Mouse (Mus musculus): ENCODE data around the gene Sspo. TPM values are rescaled to one million over a fixed set of nuclear protein-coding genes. Genes with fewer than 3 reads are reported as not detected.

Gene Sspo
- total and polyA plus RNA-seq, 3 experiments, result not detected

DNA sequence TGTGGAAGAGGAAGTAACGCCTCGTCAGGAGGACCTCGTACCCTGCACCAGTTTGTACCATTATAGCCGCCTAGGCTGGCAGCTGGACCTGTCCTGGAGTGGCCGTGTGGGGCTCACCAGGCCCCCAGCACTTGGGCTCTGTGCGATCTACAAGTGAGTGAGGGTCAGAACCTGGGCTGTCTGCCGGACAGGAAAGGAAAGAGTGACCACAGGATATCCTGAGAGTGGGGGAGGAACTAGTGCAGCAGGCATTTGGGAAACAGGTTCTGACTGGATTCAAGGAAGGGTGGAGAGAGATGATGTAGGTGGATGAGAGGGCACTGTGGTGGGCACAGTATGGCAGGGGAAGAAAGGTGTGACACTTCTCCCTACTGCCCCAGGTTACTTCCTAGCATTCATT, 498 bp downstream of the Sspo start:
- Histone ChIP-seq H3K4me3 (ENCODE audit: control insufficient read depth in 1 of 2, insufficient read depth in 1 of 2, low read depth in 2 of 2, low read length in 2 of 2) (no peak overlapping the region), H3K79me2 (ENCODE audit: control insufficient read depth, insufficient read depth, low read length, poor library complexity) (no peaks in the 10 kb centered on the region), H3K9ac (ENCODE audit: control insufficient read depth, low read depth, low read length, poor library complexity, severe bottlenecking) (no peak overlapping the region), H3K4me1 (ENCODE audit: control insufficient read depth in 1 of 2, insufficient read depth in 2 of 2, low read length in 2 of 2) (no peaks in the 10 kb centered on the region), H3K27me3 (ENCODE audit: control insufficient read depth in 1 of 2, insufficient read depth in 2 of 2, low read length in 2 of 2) (peaks cover 0 to 2% of the 10 kb centered on the region in 2 experiments; a peak in 1 of 4 replicates), H3K27ac (ENCODE audit: control insufficient read depth, low read depth, low read length) (no peak overlapping the region), H3K9me3 (replicated peaks; ENCODE audit: insufficient read depth, low read length) (no peaks in the 10 kb centered on the region), H3K36me3 (ENCODE audit: control insufficient read depth in 1 of 2, insufficient read depth in 2 of 2, low read length in 2 of 2) (no peaks in the 10 kb centered on the region)
- TF ChIP-seq ZMIZ1 (IDR thresholded peaks at IDR 0.05; ENCODE audit: low read depth, low read length) (no peak), CTCF (IDR thresholded peaks at IDR 0.05 in 2 of 3, conservative IDR thresholded peaks at IDR 0.05 in 1 of 3; ENCODE audit: control insufficient read depth in 1 of 3, insufficient read depth in 1 of 3, low read depth in 2 of 3, low read length in 3 of 3, poor library complexity in 1 of 3, severe bottlenecking in 1 of 3) (no peak), UBTF (IDR thresholded peaks at IDR 0.05; ENCODE audit: borderline replicate concordance, insufficient read depth, low read depth, low read length) (no peak), GABPA (IDR thresholded peaks at IDR 0.05; ENCODE audit: low read depth, low read length) (no peak), E2F4 (IDR thresholded peaks at IDR 0.05; ENCODE audit: borderline replicate concordance, low read depth, low read length) (no peak), MXI1 (IDR thresholded peaks at IDR 0.05; ENCODE audit: low read depth, low read length) (no peak), CHD1 (IDR thresholded peaks at IDR 0.05; ENCODE audit: low read depth, low read length) (no peak), ELF1 (IDR thresholded peaks at IDR 0.05; ENCODE audit: low read depth, low read length) (no peak), JUND (IDR thresholded peaks at IDR 0.05; ENCODE audit: low read depth, low read length) (no peak)
- no peak for DNase-seq (ENCODE audit: low read depth, low spot score)

DNA sequence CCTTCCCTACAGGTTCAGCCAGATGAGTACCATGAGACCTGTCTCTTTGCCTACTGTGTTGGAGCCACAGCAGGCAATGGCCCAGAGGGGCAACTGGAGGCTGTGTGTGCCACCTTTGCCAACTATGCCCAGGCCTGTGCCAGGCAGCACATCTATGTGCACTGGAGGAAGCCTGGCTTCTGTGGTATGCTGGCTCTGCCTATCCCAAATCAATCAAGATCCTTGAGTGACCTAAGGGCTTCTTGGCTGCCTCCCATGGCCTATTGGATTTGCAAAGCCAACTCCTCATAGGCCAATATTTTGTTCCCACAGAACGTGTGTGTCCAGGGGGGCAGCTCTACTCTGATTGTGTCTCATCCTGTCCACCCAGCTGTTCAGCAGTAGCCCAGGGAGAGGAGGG, 4.1 kb downstream of the Sspo start:
- no peak overlapping the region for H3K4me3 ChIP-seq (ENCODE audit: control insufficient read depth in 1 of 2, insufficient read depth in 1 of 2, low read depth in 2 of 2, low read length in 2 of 2)
- no peaks in the 10 kb centered on the region for H3K9me3 ChIP-seq (replicated peaks; ENCODE audit: insufficient read depth, low read length)
- no peak overlapping the region for H3K27ac ChIP-seq (ENCODE audit: control insufficient read depth, low read depth, low read length)
- H3K4me1 ChIP-seq (ENCODE audit: control insufficient read depth in 1 of 2, insufficient read depth in 2 of 2, low read length in 2 of 2), result no peaks in the 10 kb centered on the region
- H3K79me2 ChIP-seq (ENCODE audit: control insufficient read depth, insufficient read depth, low read length, poor library complexity), result no peaks in the 10 kb centered on the region
- TF ChIP-seq MAX (IDR thresholded peaks at IDR 0.05; ENCODE audit: low read length) (no peak), E2F4 (IDR thresholded peaks at IDR 0.05; ENCODE audit: borderline replicate concordance, low read depth, low read length) (no peak), USF1 (IDR thresholded peaks at IDR 0.05; ENCODE audit: low read depth, low read length) (no peak), NELFE (IDR thresholded peaks at IDR 0.05; ENCODE audit: low read depth, low read length) (no peak), EP300 (IDR thresholded peaks at IDR 0.05; ENCODE audit: low read depth in 1 of 2, low read length in 2 of 2) (no peak), NRF1 (IDR thresholded peaks at IDR 0.05; ENCODE audit: insufficient read depth, low read depth, low read length, poor library complexity, severe bottlenecking) (no peak), MAFK (IDR thresholded peaks at IDR 0.05; ENCODE audit: borderline replicate concordance, low read depth, low read length) (no peak), MXI1 (IDR thresholded peaks at IDR 0.05; ENCODE audit: low read depth, low read length) (no peak), ZNF384 (IDR thresholded peaks at IDR 0.05; ENCODE audit: low read depth, low read length) (no peak), KAT2A (conservative IDR thresholded peaks at IDR 0.05; ENCODE audit: low read depth, low read length) (no peak), UBTF (IDR thresholded peaks at IDR 0.05; ENCODE audit: borderline replicate concordance, insufficient read depth, low read depth, low read length) (no peak), RCOR1 (IDR thresholded peaks at IDR 0.05; ENCODE audit: low read depth, low read length) (no peak), TCF12 (IDR thresholded peaks at IDR 0.05; ENCODE audit: low read depth, low read length) (no peak), CHD1 (IDR thresholded peaks at IDR 0.05; ENCODE audit: low read depth, low read length) (no peak)
- H3K36me3 ChIP-seq (ENCODE audit: control insufficient read depth in 1 of 2, insufficient read depth in 2 of 2, low read length in 2 of 2), result no peaks in the 10 kb centered on the region
- H3K27me3 ChIP-seq (ENCODE audit: control insufficient read depth in 1 of 2, insufficient read depth in 2 of 2, low read length in 2 of 2), result no peaks in the 10 kb centered on the region
- DNase-seq (ENCODE audit: low read depth, low spot score), result no peak
- H3K9ac ChIP-seq (ENCODE audit: control insufficient read depth, low read depth, low read length, poor library complexity, severe bottlenecking), result no peak overlapping the region
